Mouse (Mus musculus) gastrocnemius, adult 18-20 months (tissue): ENCODE measurements around the gene Dpm3. TPM values are rescaled to one million over a fixed set of nuclear protein-coding genes. Genes with fewer than 3 reads are reported as not detected.

Experiments
- DNase-seq: peaks from one replicate; pipeline ENCODE4 v3.0.0; 2021; ENCODE audit warnings: low spot score
- total RNA-seq, 2 experiments: library from RNA; stranded (reverse); gene quantifications; 2 replicates each; pipeline ENCODE4 v1.2.3; 2021

The Dpm3 gene
- total RNA-seq, 2 experiments from 2014 or later: 22.6 to 24.3 TPM

- no peak for DNase-seq
Measured at GRCm38 (mm10) chr3:89231345-89231744, 27.8 kb upstream of the Dpm3 start.

GRCm38 (mm10) chr3:89231772-89232275, 27.3 kb upstream of the Dpm3 start:
- DNase-seq: no peak

DNA sequence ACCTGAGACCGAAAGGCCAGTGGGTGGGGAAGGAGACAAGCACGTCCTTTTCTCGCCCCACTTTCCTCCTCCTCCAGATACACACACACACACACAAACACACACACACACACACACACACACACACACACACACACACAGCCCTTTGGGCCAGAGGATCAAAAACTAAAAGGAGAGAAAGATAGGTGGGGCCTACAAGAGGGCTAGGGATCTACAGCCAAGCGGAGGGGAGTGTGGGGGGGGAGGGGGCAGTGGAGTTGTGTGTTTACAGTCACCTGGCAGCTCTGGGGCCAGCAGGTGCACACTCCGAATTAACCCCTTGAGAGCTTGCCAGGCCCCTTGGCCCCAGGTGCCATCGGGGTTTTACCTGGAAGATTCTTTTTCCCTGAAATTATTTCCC, 26.5 kb upstream of the Dpm3 start:
- no peak for DNase-seq

DNA sequence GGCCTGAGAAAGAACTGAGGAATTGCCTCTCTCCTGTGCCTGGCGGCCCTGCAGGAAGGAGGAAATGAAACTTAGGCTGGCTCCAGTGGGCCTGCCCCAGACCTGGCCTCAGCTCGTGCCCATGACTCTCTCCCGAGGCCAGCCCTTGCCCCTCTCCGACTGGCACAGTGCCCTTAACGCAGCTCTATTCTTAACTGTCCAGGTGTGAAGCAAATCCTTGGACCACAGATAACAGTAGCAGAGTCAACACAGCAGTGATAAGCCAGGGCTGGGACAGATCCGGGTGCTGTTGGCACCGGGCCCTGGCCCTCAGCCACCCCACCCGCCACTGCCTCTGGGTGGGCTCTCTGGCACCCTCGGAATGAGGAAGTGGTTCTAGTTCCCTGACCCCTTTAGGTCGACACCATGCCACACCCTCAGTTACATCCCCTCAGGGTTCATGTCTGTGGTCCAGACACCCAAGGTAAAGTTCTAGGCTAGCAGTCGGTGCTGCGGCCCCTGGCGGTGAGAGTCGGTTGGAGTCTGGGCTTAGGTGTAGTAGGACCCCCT, 25.5 kb upstream of the Dpm3 start:
- DNase-seq: no peak

DNA sequence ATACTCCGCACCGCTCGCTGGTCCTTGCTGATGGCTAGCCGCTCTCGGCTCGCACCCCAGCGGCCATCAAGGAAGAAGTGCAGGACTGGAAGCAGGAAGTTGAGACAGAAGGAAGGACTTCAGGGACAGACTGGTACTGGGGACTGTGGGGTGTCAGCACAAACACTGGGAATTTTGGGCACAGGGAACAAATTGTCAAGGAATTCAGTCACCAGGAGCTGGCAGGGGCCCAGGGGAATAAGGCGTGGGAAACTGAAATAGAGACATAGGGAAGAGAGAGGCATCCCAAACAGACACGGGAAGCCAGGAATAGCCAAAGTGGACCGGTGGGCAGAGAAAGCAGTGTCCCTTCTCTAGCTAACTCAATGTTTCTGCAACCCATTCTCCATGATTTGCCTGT, 22.6 kb upstream of the Dpm3 start:
- no peak for DNase-seq

- no peak for DNase-seq
Measured at GRCm38 (mm10) chr3:89237682-89238081, 21.5 kb upstream of the Dpm3 start.

- no peak for DNase-seq
Measured at GRCm38 (mm10) chr3:89238494-89238893, 20.7 kb upstream of the Dpm3 start.

DNA sequence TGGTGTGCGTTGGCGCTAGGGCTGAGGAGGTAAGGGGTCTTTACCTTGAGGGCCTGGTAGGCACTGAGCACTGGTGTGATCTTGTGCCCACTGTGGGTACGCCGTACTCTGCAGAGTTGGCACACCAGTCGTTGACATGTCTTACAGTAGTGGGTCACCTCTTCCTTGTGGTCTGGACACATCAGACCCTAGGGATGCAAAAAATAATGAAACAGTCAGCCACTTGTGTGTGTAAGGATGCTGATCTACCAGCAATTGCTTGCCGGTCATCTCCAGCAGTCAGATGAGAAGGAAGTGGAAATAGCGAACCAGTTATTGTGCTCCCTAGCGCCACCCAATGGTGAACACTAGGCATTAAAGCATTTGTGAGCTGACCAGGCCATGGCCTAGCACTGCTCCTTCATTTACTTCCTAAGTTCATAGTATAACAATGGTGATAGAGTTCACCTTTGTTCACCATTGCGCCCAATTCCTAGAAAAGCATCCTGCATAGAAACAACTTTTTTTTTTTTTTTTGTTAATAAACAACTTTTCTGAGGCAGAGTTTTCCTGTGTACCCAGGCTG, 16.7 kb upstream of the Dpm3 start:
- DNase-seq: peak; percentile 64

GRCm38 (mm10) chr3:89243609-89244008, 15.5 kb upstream of the Dpm3 start:
- DNase-seq: no peak

- no peak for DNase-seq
Measured at GRCm38 (mm10) chr3:89244158-89244981, 14.8 kb upstream of the Dpm3 start.

- no peak for DNase-seq
Measured at GRCm38 (mm10) chr3:89244982-89245687, 14.0 kb upstream of the Dpm3 start.

DNA sequence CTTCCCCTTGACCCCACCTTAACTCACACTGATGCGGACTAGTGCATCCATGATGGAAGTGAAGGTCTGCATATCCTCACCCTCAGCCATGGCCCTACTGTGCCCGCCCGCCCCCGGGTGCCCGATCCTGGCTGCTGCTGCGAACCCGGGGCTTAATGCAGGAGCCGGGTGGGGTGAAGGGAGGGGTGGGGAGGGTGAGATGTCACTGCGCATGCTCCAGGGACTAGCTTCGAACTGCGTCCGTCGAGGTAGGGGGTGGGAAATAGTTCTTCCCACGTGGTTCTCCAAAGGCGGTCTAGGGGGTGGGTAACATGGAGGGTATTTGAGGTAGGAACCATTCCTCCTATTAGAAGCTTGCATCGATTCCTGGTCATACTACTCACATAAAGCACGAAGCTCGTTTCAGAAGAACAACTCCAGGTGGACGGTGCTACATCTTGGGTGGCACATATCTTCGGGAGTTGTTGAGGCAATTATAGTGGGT, 13.4 kb upstream of the Dpm3 start, which contains the start of gene Krtcap2:
TSS of gene Krtcap2 (plus strand) at position 279 of the 484 bp plus-strand sequence.
- DNase-seq: no peak

- peak; percentile 91 for DNase-seq
Measured at GRCm38 (mm10) chr3:89246261-89247100, 12.7 kb upstream of the Dpm3 start, which contains the start of gene Trim46. Trim46 (minus strand) TSS chr3:89246309.

DNA sequence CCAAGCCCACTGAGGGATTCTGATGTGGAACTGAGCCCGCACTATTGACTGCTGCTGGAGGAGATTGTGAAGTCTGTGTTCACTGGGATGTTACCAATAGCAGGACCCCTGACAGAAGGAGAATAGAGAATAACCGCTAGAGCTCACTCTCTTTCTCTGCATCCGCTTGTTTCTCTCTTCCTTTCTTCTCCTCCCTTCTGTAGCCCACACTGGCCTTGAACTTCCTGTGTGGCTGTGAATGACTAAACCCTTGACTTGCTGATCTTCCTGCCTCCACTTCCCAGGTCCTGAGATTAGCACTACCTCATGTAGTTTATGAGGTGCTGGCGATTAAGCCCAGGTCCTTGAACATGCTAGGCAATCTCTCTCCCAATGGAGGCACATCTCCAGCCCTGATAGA, 11.7 kb upstream of the Dpm3 start:
- no peak for DNase-seq

- peak; percentile 65 for DNase-seq
Measured at GRCm38 (mm10) chr3:89250435-89251040, 8.6 kb upstream of the Dpm3 start.

DNA sequence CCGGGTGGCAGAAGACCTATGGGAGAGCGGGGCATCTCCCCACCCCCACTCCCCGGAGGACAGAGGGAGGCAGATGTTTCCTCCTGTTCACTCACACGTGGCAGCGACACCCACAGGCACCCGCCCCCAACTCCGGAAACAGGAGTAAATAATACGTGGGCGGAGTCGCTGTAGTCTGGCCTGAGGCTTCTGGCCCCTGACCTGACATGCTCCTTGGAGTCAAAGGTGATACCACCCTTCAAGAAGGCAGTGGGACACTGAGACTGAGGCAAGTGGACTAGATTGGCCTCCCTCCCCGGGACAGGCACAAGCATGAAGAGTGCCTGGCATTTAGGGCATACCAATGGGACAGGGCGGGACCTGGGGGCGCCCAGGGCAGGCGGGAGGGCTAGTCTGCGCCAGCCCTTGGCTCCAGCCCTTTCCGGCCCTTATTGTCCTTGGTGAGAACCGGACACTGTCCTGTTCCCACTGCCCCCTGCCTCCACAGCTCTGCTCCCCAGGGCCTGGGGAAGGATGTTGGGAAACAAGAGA, 7.7 kb upstream of the Dpm3 start:
- peak; percentile 42 for DNase-seq

- no peak for DNase-seq
Measured at GRCm38 (mm10) chr3:89254994-89255393, 4.2 kb upstream of the Dpm3 start.

- no peak for DNase-seq
Measured at GRCm38 (mm10) chr3:89256177-89256576, 3.0 kb upstream of the Dpm3 start.

DNA sequence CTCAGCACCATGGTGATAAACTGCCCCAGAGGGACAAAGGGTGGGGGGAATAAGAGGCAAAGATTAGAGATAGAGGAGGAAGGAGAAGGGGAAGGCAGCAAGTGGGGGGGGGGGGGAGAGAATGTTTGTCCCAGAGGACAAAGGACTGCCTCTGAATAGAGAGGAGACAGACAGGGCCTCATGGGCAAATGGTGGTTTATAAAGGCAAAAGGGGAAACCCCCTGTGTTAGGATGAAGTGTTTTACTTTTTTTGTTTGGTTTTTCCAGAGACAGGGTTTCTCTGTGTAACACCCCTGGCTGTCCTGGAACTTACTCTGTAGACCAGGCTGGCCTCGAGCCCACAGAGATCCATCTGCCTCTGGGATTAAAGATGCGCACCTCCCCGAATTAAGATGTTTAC, 1.1 kb downstream of the Dpm3 start:
- no peak for DNase-seq

- no peak for DNase-seq
Measured at GRCm38 (mm10) chr3:89262417-89262816, 3.3 kb downstream of the Dpm3 start.
